Mouse (Mus musculus) cerebellum, postnatal 10 days (tissue): Measurements from ENCODE around the gene Olfr569.
A peak's percentile ranks its signal among the peaks of the same experiment; 100 is the strongest.

Experiments used
- DNase-seq, 2 experiments: peaks; one replicate each; pipeline ENCODE4 v3.0.0; 2021; ENCODE audit warnings: mixed read lengths in 2 of 2

Gene Olfr569

DNA sequence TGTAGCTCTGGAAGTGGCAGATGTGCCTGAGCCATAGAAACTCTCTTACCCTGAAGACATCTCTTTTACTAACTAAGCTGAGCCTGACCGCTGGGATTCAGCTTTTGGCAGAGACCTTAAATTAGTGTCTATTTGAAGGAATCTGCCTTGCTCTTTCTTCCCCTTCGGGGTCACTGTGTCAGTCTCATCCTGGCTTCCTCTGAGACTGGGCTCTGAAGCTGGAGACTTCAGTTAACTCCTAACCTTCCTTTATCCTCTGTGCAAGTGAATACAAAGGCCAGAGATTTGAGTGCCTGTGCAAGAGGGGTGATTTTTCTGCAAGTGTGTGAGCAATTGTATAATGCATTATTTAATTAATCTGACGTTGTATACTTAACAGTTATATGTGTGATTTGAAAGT lies at the start of gene Olfr569:
Gene Olfr569, minus strand, starts transcription at position 101 of the 400 bp plus-strand sequence.
- no peak for DNase-seq

DNA sequence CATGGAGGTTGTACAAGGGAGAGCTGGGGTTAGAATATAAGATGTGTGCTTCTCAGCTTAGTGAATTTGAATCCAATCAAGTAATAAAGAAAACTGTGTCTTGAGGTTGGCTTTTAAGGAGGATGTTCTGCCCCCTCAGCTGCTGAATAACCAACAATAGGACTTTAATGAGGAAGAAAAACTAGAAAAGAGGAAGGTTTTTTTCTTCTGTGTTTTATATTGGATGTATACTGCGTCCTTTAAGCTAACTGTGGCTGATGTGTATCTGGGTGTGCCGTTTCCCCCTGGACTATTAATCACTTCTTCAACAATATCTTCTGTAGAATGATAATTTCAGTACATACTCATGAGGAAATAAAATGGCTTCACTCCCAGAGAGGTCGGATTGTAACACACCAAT lies 36.4 kb upstream of the Olfr569 start:
- DNase-seq, result no peak

GRCm38 (mm10) chr7:102924109-102924508 lies 33.4 kb upstream of the Olfr569 start, which contains the start of gene Olfr572:
Olfr572 (plus strand) TSS chr7:102924409.
- DNase-seq, result no peak

DNA sequence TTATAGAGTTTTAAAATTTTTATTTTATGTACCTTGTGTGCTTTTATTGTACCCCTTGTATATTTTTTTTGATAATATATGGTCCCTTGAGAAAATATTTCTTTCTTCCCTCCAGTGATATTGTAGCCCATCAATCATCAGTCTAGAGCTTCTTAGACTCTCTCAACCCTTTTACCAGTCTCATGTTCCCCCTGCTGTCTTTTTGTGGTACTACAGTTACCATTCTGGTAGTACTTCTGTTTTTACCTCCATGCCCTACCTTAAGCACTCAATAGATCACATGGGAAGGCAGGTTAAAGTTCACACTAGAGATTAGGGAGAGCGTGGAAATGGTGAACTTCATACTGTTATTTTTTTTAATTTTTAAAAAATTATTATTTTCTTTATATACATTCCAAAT lies 28.9 kb upstream of the Olfr569 start:
- peak; percentile 69 to 82 for DNase-seq

DNA sequence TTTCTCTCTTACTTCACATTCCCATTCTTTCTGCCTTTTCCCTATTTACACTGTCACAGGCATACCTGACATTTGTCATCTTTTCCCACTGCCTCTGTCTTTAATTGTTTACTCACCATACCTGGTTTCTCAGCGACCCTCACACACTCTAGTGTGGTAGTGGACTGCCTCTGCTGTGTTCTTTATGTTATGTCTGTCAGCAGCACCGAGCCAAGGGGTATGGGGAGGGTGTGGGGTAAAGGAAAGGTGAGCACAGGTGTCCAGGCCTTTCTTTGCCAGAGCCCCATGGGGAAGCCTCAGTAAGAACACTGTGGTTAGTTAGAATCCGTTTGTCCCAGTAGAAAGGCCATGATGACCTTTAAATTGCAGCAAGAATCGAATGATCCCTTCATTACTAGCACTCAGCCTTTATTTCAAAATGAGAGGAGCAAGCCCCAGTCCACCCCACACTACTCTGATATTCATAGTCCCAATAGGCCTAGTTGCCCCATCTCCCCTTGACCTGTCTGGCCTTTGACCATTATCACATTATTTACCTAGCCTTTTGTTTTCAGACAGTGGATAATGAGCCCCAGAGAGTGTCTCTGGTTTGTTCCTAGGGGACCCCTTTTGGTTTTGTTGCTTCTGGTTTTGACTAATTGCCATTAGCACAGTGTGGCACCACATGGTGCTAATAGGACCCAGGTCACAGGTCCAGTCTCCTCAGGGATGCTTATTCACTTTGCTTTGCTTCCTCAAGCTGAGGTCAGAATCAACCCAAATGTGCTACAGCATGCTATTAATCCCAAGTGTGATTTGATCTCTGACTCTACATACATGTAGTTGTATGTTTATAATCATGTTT lies 26.6 kb upstream of the Olfr569 start, which contains the start of gene Olfr571:
Gene Olfr571, minus strand, starts transcription at position 505 of the 844 bp plus-strand sequence.
- DNase-seq, result no peak

DNA sequence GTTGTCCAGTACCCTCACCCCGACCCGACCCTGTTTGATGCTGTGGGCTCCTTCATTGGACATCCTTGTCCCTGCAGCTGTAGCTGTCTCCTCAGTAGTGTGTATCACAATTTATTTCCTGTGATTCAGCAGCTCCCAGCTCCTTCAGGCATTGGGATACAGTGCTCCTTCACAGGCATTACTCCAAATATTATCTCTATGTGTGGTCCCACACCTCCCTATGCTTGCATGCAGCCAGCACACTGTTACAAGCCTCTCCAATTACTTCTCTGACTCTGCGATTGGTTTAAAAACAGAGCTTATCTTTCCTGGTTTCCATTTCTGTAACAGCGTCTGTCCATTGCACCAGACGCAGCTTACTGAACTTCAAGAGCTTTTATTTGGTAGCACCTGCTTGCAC lies 25.7 kb upstream of the Olfr569 start:
- no peak for DNase-seq

- DNase-seq, result no peak
These were observed 24.6 kb upstream of the Olfr569 start for GRCm38 (mm10) chr7:102915261-102915660.

DNA sequence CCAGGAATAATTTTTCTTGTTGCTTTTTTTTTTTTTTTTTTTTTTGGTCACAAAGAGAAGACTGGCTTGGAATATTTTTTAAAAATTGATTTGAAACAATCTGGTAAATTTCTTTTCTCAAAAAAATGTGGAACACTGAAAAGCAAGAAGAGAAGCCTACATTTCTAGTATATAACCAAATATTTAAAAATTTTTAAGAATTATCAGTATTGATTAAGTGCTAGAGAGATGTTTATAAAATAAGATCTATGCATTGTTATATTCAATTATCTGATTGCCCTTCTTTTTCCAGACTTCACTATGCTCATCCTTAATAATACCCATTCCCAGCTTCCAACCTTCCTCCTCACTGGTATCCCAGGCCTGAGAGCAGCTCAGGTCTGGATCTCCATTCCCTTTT lies 13.9 kb downstream of the Olfr569 start, which contains the start of gene Olfr568:
Gene Olfr568, plus strand, starts transcription at position 301 of the 400 bp plus-strand sequence.
- DNase-seq, result no peak

DNA sequence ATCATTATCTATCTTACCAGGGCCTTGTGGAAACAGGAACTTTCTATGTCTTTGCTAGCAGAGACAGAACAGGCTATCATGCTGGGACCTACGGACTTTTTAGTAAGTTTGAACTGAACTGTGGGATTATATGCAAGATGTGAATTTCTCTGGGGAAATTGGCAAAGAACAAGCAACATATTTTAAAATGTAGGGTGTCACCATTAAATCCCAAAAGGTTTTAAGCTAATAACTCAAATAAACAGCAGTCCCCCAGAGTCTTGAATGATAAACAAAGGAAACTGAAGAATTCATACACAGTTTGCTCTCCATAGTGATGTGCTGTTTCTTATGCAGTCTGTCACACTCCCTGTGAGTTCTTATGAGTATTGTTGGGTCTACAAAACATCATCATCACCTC lies 32.0 kb downstream of the Olfr569 start, which contains the start of gene Olfr566:
Gene Olfr566, minus strand, starts transcription at position 101 of the 400 bp plus-strand sequence.
- DNase-seq, result no peak

GRCm38 (mm10) chr7:102855807-102856206 lies 34.9 kb downstream of the Olfr569 start:
- DNase-seq, result no peak
